Mouse (Mus musculus) embryonic fibroblast, embryonic 13.5 days (primary cell): Measurements from ENCODE around the gene Atg2b.

Experiments
- CTCF ChIP-seq: IDR thresholded peaks from 2 replicates; pipeline ENCODE4 v1.5.1; 2011; ENCODE audit warnings: mild to moderate bottlenecking, control low read depth, low read length, moderate library complexity, borderline replicate concordance; ENCODE audit not compliant: insufficient read depth
- POLR2A ChIP-seq: IDR thresholded peaks from 2 replicates; pipeline ENCODE4 v1.6.1; 2011; ENCODE audit warnings: low read depth, mild to moderate bottlenecking, control low read depth, low read length, moderate library complexity

DNA sequence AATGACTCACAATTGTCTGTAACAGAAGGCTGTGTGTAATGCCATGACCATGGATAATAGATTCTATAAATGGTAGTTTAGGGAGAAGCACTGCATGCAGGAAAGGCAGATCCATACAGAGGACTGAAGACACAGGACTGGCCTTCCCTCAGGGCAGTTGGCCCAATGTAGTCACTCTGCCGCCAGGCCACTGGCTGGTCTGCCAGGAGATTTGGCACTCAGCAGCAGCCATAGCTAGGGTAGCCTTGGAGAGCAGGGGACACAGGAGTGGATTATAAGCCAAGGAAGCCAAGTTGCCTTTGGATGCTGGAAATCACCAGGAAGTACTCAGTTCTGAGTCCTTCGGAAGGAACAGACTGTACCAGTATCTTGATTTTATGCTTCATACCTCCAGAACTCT is 9.0 kb upstream of the Atg2b start:
- TF ChIP-seq POLR2A (no peak), CTCF (no peak)
